Mouse (Mus musculus) ES-E14 (cell line): ENCODE data around the gene Gm960. TPM values are rescaled to one million over a fixed set of nuclear protein-coding genes. Genes with fewer than 3 reads are reported as not detected.

ENCODE experiments used
- DNase-seq: peaks from one replicate; pipeline ENCODE4 v3.0.0-alpha.2; 2013; ENCODE audit warnings: low read depth, low spot score
- H3K27ac ChIP-seq: 2 replicates; pipeline ENCODE4 v1.5.1; 2012; ENCODE audit warnings: low read depth, mild to moderate bottlenecking, low read length, moderate library complexity, mixed read lengths; ENCODE audit not compliant: poor library complexity, insufficient read depth, severe bottlenecking
- H3K36me3 ChIP-seq: 2 replicates; pipeline ENCODE4 v1.6.1; 2012; ENCODE audit warnings: mild to moderate bottlenecking, low read length, moderate library complexity, mixed read lengths; ENCODE audit not compliant: control insufficient read depth, poor library complexity, insufficient read depth, severe bottlenecking
- H3K4me1 ChIP-seq, 2 experiments: fragments of 150-350 bp in 1 of 2; sonication (generic) in 1 of 2; 2 replicates each; pipeline ENCODE4 v1.6.1; 2012; ENCODE audit warnings: low read length in 2 of 2, mild to moderate bottlenecking in 1 of 2, mixed read lengths in 1 of 2; ENCODE audit not compliant: control insufficient read depth in 2 of 2, insufficient read depth in 2 of 2, poor library complexity in 1 of 2
- H3K4me3 ChIP-seq, 2 experiments: fragments of 150-350 bp in 1 of 2; sonication (generic) in 1 of 2; 2 replicates each; pipeline ENCODE4 v1.5.1; 2012; ENCODE audit warnings: low read length in 2 of 2, low read depth in 1 of 2, mild to moderate bottlenecking in 1 of 2, mixed read lengths in 1 of 2; ENCODE audit not compliant: insufficient read depth in 1 of 2, poor library complexity in 1 of 2, severe bottlenecking in 1 of 2
- H3K9ac ChIP-seq: 2 replicates; pipeline ENCODE4 v1.6.1; 2012; ENCODE audit warnings: low read depth, mild to moderate bottlenecking, low read length, mixed read lengths; ENCODE audit not compliant: poor library complexity, insufficient read depth, severe bottlenecking
- H3K9me3 ChIP-seq: fragments of 150-350 bp; sonication (generic); 2 replicates; pipeline ENCODE4 v1.6.1; 2012; ENCODE audit warnings: low read depth, mild to moderate bottlenecking, low read length; ENCODE audit not compliant: control insufficient read depth, insufficient read depth
- CHD2 ChIP-seq: IDR thresholded peaks from 2 replicates; pipeline ENCODE4 v1.6.1; 2014; ENCODE audit warnings: mild to moderate bottlenecking, low read depth, low read length, inconsistent platforms
- HCFC1 ChIP-seq: IDR thresholded peaks from 2 replicates; pipeline ENCODE4 v1.6.1; 2012; ENCODE audit warnings: low read length, inconsistent platforms, borderline replicate concordance; ENCODE audit not compliant: insufficient read depth
- MAFK ChIP-seq: IDR thresholded peaks from 2 replicates; pipeline ENCODE4 v1.6.1; 2014; ENCODE audit warnings: mild to moderate bottlenecking, low read depth, low read length, inconsistent platforms; ENCODE audit not compliant: insufficient read depth
- ZC3H11A ChIP-seq: IDR thresholded peaks from 2 replicates; pipeline ENCODE4 v1.6.1; 2012; ENCODE audit warnings: low read depth, mild to moderate bottlenecking, inconsistent platforms, low read length, borderline replicate concordance
- ZNF384 ChIP-seq: IDR thresholded peaks from 2 replicates; pipeline ENCODE4 v1.6.1; 2012; ENCODE audit warnings: low read depth, low read length, inconsistent platforms
- in situ Hi-C, 2 experiments: fragments of 600-800 bp; cut with MboI; formaldehyde crosslinking; loops; one replicate each; pipeline ENCODE4 v1.15.1; 2025; ENCODE audit warnings: low sequenced_read_pairs in 2 of 2, inconsistent platforms in 1 of 2; ENCODE audit not compliant: unreplicated experiment in 2 of 2
- total RNA-seq: library from RNA; depleted of rRNA; stranded (reverse); fragments of 300-350 nt; gene quantifications from 2 replicates; pipeline ENCODE4 v1.2.3, GENCODE M21; 2012; rRNA removed

Gm960 gene
- total RNA-seq, result 0.79 and 1.1 TPM in 2 replicates

GRCm38 (mm10) chr19:4698205-4698677 lies at the start of gene Gm960:
Gm960 (minus strand) TSS chr19:4698668.
- in situ Hi-C loops, result no loop called here
- Histone ChIP-seq H3K4me3 (peak within 1 kb of the TSS; percentile 58 to 79), H3K9me3 (no peaks in the 10 kb centered on the region), H3K9ac (peak within 1 kb of the TSS; percentile 54), H3K36me3 (no peaks in the 10 kb centered on the region), H3K4me1 (no peaks in the 10 kb centered on the region; a peak in 1 of 4 replicates), H3K27ac (no peak within 1 kb of the TSS)
- TF ChIP-seq CHD2 (no peak), MAFK (no peak), ZNF384 (no peak), ZC3H11A (no peak), HCFC1 (no peak)
- DNase-seq, result no peak

GRCm38 (mm10) chr19:4747631-4748312 lies 49.3 kb upstream of the Gm960 start:
- Histone ChIP-seq H3K4me1 (no peaks in the 10 kb centered on the region; a peak in 1 of 4 replicates), H3K27ac (no peak overlapping the region), H3K9me3 (no peaks in the 10 kb centered on the region), H3K4me3 (no peak overlapping the region), H3K9ac (no peak overlapping the region), H3K36me3 (peaks cover 15% of the 10 kb centered on the region; the same call in 1 of the 2 replicates)
- no peak for DNase-seq
- TF ChIP-seq ZNF384, result no peak
- no peak for TF ChIP-seq MAFK
- no peak for TF ChIP-seq HCFC1
- TF ChIP-seq CHD2, result no peak
- TF ChIP-seq ZC3H11A, result no peak
- in situ Hi-C loops, result loop anchor here in 1 of 2 experiments (25.0 kb wide), 1 partner anchor 110 kb away; the partner anchor contains the start of gene Rce1

GRCm38 (mm10) chr19:4746611-4747010 lies 48.1 kb upstream of the Gm960 start:
- no peaks in the 10 kb centered on the region for H3K9me3 ChIP-seq
- H3K4me3 ChIP-seq, result no peak overlapping the region
- TF ChIP-seq MAFK, result no peak
- no peak for TF ChIP-seq ZC3H11A
- TF ChIP-seq HCFC1, result no peak
- TF ChIP-seq CHD2, result no peak
- no peak for TF ChIP-seq ZNF384
- in situ Hi-C loops, result loop anchor here in 1 of 2 experiments (25.0 kb wide), 1 partner anchor 109 kb away; the partner anchor contains the start of gene Rce1
- H3K4me1 ChIP-seq, result no peaks in the 10 kb centered on the region
- DNase-seq, result no peak
- H3K27ac ChIP-seq, result no peak overlapping the region; the same call in 1 of the 2 replicates
- peaks cover 10% of the 10 kb centered on the region; the same call in 1 of the 2 replicates for H3K36me3 ChIP-seq
- no peak overlapping the region for H3K9ac ChIP-seq

GRCm38 (mm10) chr19:4745681-4746080 lies 47.2 kb upstream of the Gm960 start:
- peaks cover 9% of the 10 kb centered on the region; the same call in 1 of the 2 replicates for H3K36me3 ChIP-seq

More at GRCm38 (mm10) chr19:4745681-4746080, 47.2 kb upstream of the Gm960 start:
- H3K9me3 ChIP-seq, result no peaks in the 10 kb centered on the region
- no peak for DNase-seq
- no peak overlapping the region for H3K27ac ChIP-seq
- H3K4me3 ChIP-seq, result no peak overlapping the region
- no peaks in the 10 kb centered on the region for H3K4me1 ChIP-seq
- TF ChIP-seq ZNF384 (no peak), ZC3H11A (no peak), MAFK (no peak), HCFC1 (no peak), CHD2 (no peak)
- in situ Hi-C loops, result loop anchor here in 1 of 2 experiments (25.0 kb wide), 1 partner anchor 108 kb away; the partner anchor contains the start of gene Rce1
- H3K9ac ChIP-seq, result no peak overlapping the region
